Mouse (Mus musculus) small intestine, adult 2 months (tissue): ENCODE measurements around the gene Nostrin. TPM values are rescaled to one million over a fixed set of nuclear protein-coding genes. Genes with fewer than 3 reads are reported as not detected.

Source experiments
- H3K27ac ChIP-seq: fragments of 200-500 bp; 2 replicates; pipeline ENCODE4 v1.5.1; 2012; ENCODE audit warnings: low read depth, low read length, control low read depth, inconsistent platforms; ENCODE audit not compliant: insufficient read depth
- H3K27me3 ChIP-seq: fragments of 200-500 bp; 2 replicates; pipeline ENCODE4 v1.6.1; 2012; ENCODE audit warnings: mild to moderate bottlenecking, moderate library complexity, low read length, inconsistent platforms; ENCODE audit not compliant: control insufficient read depth, insufficient read depth
- H3K36me3 ChIP-seq: fragments of 200-500 bp; 2 replicates; pipeline ENCODE4 v1.6.1; 2012; ENCODE audit warnings: mild to moderate bottlenecking, low read length, control low read depth, inconsistent platforms; ENCODE audit not compliant: control insufficient read depth, insufficient read depth
- H3K4me1 ChIP-seq: fragments of 200-500 bp; 2 replicates; pipeline ENCODE4 v1.6.1; 2012; ENCODE audit warnings: low read length, inconsistent platforms, mixed read lengths; ENCODE audit not compliant: control insufficient read depth, insufficient read depth, insufficient read length
- H3K4me3 ChIP-seq: fragments of 200-500 bp; 2 replicates; pipeline ENCODE4 v1.5.1; 2012; ENCODE audit warnings: low read depth, mild to moderate bottlenecking, control low read depth, inconsistent platforms, low read length, moderate library complexity
- CTCF ChIP-seq: fragments of 200-500 bp; IDR thresholded peaks from 2 replicates; pipeline ENCODE4 v1.5.1; 2012; ENCODE audit warnings: low read depth, mild to moderate bottlenecking, control low read depth, inconsistent platforms, low read length, moderate library complexity, mixed read lengths; ENCODE audit not compliant: insufficient replicate concordance, insufficient read length; ENCODE audit errors: extremely low read depth
- POLR2A ChIP-seq: fragments of 200-500 bp; IDR thresholded peaks from 2 replicates; pipeline ENCODE4 v1.6.1; 2012; ENCODE audit warnings: low read depth, mild to moderate bottlenecking, control low read depth, inconsistent platforms, low read length, moderate library complexity
- WGBS: fragments of 180-500 bp; shearing (Covaris S2); methylation state at CpG from one replicate; pipeline ENCODE4 v1.1.7; 2018; 5-methylcytosine and 5-hydroxymethylcytosine counted together
- polyA plus RNA-seq: library from polyadenylated mRNA; depleted of rRNA; stranded (reverse); fragments of >200 nt; gene quantifications from 2 replicates; pipeline ENCODE4 v1.2.3, GENCODE M21; 2012

Nostrin gene
- polyA plus RNA-seq, 1 experiment: 6.3 TPM

GRCm38 (mm10) chr2:69170395-69171077 is 34.9 kb downstream of the Nostrin start:
- H3K27ac ChIP-seq: no peak overlapping the region
- no peaks in the 10 kb centered on the region for H3K4me1 ChIP-seq
- 72% methylated on average over 9 of the region's 9 CpGs for WGBS
- TF ChIP-seq POLR2A: no peak
- TF ChIP-seq CTCF: no peak
- no peak overlapping the region for H3K4me3 ChIP-seq
- peaks cover 26% of the 10 kb centered on the region for H3K36me3 ChIP-seq
- no peaks in the 10 kb centered on the region for H3K27me3 ChIP-seq

- Histone ChIP-seq H3K27ac (no peak overlapping the region), H3K4me3 (no peak overlapping the region), H3K36me3 (peaks cover 25% of the 10 kb centered on the region), H3K27me3 (no peaks in the 10 kb centered on the region), H3K4me1 (no peaks in the 10 kb centered on the region)
- 80% methylated on average over 5 of the region's 5 CpGs for WGBS
- TF ChIP-seq CTCF (no peak), POLR2A (no peak)
These were observed 39.7 kb downstream of the Nostrin start for GRCm38 (mm10) chr2:69175296-69175695.

GRCm38 (mm10) chr2:69179721-69180120 is 44.1 kb downstream of the Nostrin start:
- peaks cover 43% of the 10 kb centered on the region for H3K36me3 ChIP-seq
- H3K27ac ChIP-seq: no peak overlapping the region
- no peaks in the 10 kb centered on the region for H3K4me1 ChIP-seq
- no peak for TF ChIP-seq CTCF
- TF ChIP-seq POLR2A: no peak
- H3K4me3 ChIP-seq: no peak overlapping the region
- H3K27me3 ChIP-seq: no peaks in the 10 kb centered on the region
- 89% methylated on average over 4 of the region's 4 CpGs for WGBS

- Histone ChIP-seq H3K4me1 (no peaks in the 10 kb centered on the region), H3K36me3 (peaks cover 29% of the 10 kb centered on the region), H3K27ac (no peak overlapping the region), H3K27me3 (no peaks in the 10 kb centered on the region), H3K4me3 (no peak overlapping the region)
- TF ChIP-seq CTCF (no peak), POLR2A (no peak)
- WGBS: 92% methylated on average over 2 of the region's 2 CpGs
These were observed 52.4 kb downstream of the Nostrin start for GRCm38 (mm10) chr2:69187990-69188389.

- H3K27ac ChIP-seq: no peak overlapping the region
- TF ChIP-seq CTCF (no peak), POLR2A (no peak)
- H3K4me1 ChIP-seq: no peaks in the 10 kb centered on the region
- H3K27me3 ChIP-seq: no peaks in the 10 kb centered on the region
- H3K36me3 ChIP-seq: peaks cover 26% of the 10 kb centered on the region
- H3K4me3 ChIP-seq: no peak overlapping the region
- 84% methylated on average over 6 of the region's 6 CpGs for WGBS
These were observed 53.1 kb downstream of the Nostrin start for GRCm38 (mm10) chr2:69188732-69189131.

GRCm38 (mm10) chr2:69189222-69189621 is 53.6 kb downstream of the Nostrin start:
- H3K4me1 ChIP-seq: no peaks in the 10 kb centered on the region
- TF ChIP-seq POLR2A (no peak), CTCF (no peak)
- no peak overlapping the region for H3K4me3 ChIP-seq
- no peaks in the 10 kb centered on the region for H3K27me3 ChIP-seq
- WGBS: 89% methylated on average over 4 of the region's 4 CpGs
- no peak overlapping the region for H3K27ac ChIP-seq
- peaks cover 27% of the 10 kb centered on the region for H3K36me3 ChIP-seq

- no peak for TF ChIP-seq CTCF
- TF ChIP-seq POLR2A: no peak
- 74% methylated on average over 5 of the region's 5 CpGs for WGBS
These were observed 55.5 kb downstream of the Nostrin start for GRCm38 (mm10) chr2:69191059-69191458.

More at GRCm38 (mm10) chr2:69191059-69191458, 55.5 kb downstream of the Nostrin start:
- Histone ChIP-seq H3K27me3 (no peaks in the 10 kb centered on the region), H3K27ac (no peak overlapping the region), H3K36me3 (peaks cover 19% of the 10 kb centered on the region), H3K4me3 (no peak overlapping the region), H3K4me1 (no peaks in the 10 kb centered on the region)
